Mouse (Mus musculus) E14TG2a.4 (cell line): ENCODE data around the gene Prss22.
"Not testable (repeated sequence)": the region's sequence is repeated elsewhere in the genome, so short reads cannot be mapped to it uniquely, and the experiment has no call there.

ENCODE experiments used
- H3K27me3 ChIP-seq: 2 replicates; pipeline ENCODE4 v1.6.1; 2014; ENCODE audit warnings: low read length, control low read depth; ENCODE audit not compliant: insufficient read depth
- H3K36me3 ChIP-seq: 2 replicates; pipeline ENCODE4 v1.6.1; 2014; ENCODE audit warnings: low read length, control low read depth; ENCODE audit not compliant: insufficient read depth
- H3K4me1 ChIP-seq: replicated peaks from 2 replicates; pipeline ENCODE4 v1.6.1; 2014; ENCODE audit warnings: low read depth, low read length, control low read depth
- H3K4me3 ChIP-seq: replicated peaks from 2 replicates; pipeline ENCODE4 v1.5.1; 2014; ENCODE audit warnings: mild to moderate bottlenecking, low read length
- H3K9me3 ChIP-seq: 2 replicates; pipeline ENCODE4 v1.6.1; 2014; ENCODE audit warnings: low read length, control low read depth
- CTCF ChIP-seq: conservative IDR thresholded peaks from 2 replicates; pipeline ENCODE4 v1.5.1; 2014; ENCODE audit warnings: low read length
- NANOG ChIP-seq: IDR thresholded peaks from 2 replicates; pipeline ENCODE4 v1.6.1; 2014; ENCODE audit warnings: borderline replicate concordance, low read length, mixed read lengths
- POU5F1 ChIP-seq: IDR thresholded peaks from 2 replicates; pipeline ENCODE4 v1.6.1; 2014; ENCODE audit warnings: low read length, borderline replicate concordance

Prss22 gene

DNA sequence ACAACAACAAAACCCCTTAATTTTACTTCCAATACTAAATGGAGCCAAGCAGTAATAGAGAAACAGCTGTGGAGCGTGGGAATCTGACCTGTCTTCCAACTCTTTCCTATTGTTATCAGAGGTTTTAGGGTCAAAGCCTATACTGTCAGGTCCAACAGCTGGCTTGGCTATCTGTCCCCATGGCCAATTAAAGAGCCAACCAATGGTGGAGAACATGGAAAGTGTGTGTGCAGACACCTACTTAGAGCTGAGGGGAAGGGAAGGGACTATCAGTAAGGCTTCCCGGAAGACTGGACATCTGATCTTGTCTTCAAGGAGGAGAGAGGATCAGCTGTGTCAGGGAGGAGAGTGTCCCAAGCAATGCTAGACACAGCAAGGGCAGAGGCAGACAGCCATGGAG, 48.8 kb downstream of the Prss22 start:
- Histone ChIP-seq H3K9me3 (no peaks in the 10 kb centered on the region), H3K4me1 (no peaks in the 10 kb centered on the region), H3K27me3 (no peaks in the 10 kb centered on the region), H3K4me3 (no peak overlapping the region), H3K36me3 (no peaks in the 10 kb centered on the region)
- TF ChIP-seq POU5F1: no peak
- no peak for TF ChIP-seq CTCF
- no peak for TF ChIP-seq NANOG

DNA sequence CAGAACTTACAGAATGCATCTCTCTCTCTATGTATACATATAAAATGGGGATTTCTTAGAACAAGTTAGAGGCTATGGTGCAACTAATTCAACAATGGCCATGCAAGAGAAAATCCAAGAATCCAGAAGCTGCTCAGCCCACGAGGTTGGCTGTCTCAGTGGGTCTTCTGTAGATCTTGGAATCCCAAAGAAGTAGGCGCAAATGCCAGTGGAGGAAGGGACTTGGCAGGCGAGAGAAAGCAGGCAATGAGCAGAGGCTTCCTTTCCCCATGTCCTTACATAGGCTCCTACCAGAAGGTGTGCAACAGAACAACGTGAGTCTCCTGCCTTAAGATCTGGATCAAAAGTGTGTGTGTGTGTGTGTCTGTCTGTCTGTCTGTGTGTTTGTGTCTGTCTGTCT, 50.4 kb downstream of the Prss22 start:
- H3K27me3 ChIP-seq, H3K9me3 ChIP-seq, H3K4me1 ChIP-seq, H3K4me3 ChIP-seq, H3K36me3 ChIP-seq: not testable (repeated sequence)
